Mouse (Mus musculus) frontal cortex, postnatal 10 days (tissue): ENCODE data around the gene 1700001C19Rik.
A peak's percentile ranks its signal among the peaks of the same experiment; 100 is the strongest.

Experiments used
- DNase-seq, 2 experiments: peaks; one replicate each; pipeline ENCODE4 v3.0.0; 2022; ENCODE audit warnings: low spot score in 2 of 2, mixed read lengths in 1 of 2

1700001C19Rik gene

GRCm38 (mm10) chr17:47378133-47378532 lies 59.0 kb downstream of the 1700001C19Rik start:
- no peak for DNase-seq

GRCm38 (mm10) chr17:47376779-47377280 lies 60.3 kb downstream of the 1700001C19Rik start:
- DNase-seq = no peak

GRCm38 (mm10) chr17:47373991-47374390 lies 63.2 kb downstream of the 1700001C19Rik start:
- DNase-seq = no peak

GRCm38 (mm10) chr17:47371451-47371850 lies 65.7 kb downstream of the 1700001C19Rik start:
- DNase-seq = peak in 1 of 2 experiments; percentile 39

GRCm38 (mm10) chr17:47369087-47369443 lies 68.1 kb downstream of the 1700001C19Rik start:
- DNase-seq = no peak

- DNase-seq = peak; percentile 80 to 86
Measured at GRCm38 (mm10) chr17:47368401-47369086, 68.6 kb downstream of the 1700001C19Rik start, which contains the start of gene Mrps10. Mrps10 (plus strand) TSS chr17:47368887.
